Mouse (Mus musculus): ENCODE data around the gene Tssc4. TPM values are rescaled to one million over a fixed set of nuclear protein-coding genes. Genes with fewer than 3 reads are reported as not detected.

Tssc4 gene
- polyA plus RNA-seq, 1 experiment from 2014 or later, result 59.8 TPM

GRCm38 (mm10) chr7:143110803-143111202 is 41.8 kb downstream of the Tssc4 start:
- Histone ChIP-seq H3K9me3 (replicated peaks; ENCODE audit: control insufficient read depth, low read length) (no peaks in the 10 kb centered on the region), H3K4me3 (ENCODE audit: low read depth, low read length) (no peak overlapping the region), H3K9ac (replicated peaks; ENCODE audit: low read length) (no peak overlapping the region), H3K27ac (replicated peaks; ENCODE audit: low read depth, low read length) (no peak overlapping the region), H3K27me3 (ENCODE audit: control insufficient read depth, insufficient read depth, low read length) (peaks cover 35% of the 10 kb centered on the region), H3K4me2 (ENCODE audit: low read depth, low read length) (no peak overlapping the region), H3K4me1 (ENCODE audit: control insufficient read depth, insufficient read depth, low read length) (peaks cover 6% of the 10 kb centered on the region), H3K36me3 (replicated peaks; ENCODE audit: control insufficient read depth, insufficient read depth, low read depth, low read length) (no peaks in the 10 kb centered on the region)
- ATAC-seq (replicated peaks; ENCODE audit: insufficient number of reproducible peaks, low FRiP score, low TSS enrichment, low read depth), result no peak
- DNase-seq (ENCODE audit: low spot score), result no peak
- WGBS, result 63% methylated on average over 1 of the region's 1 CpGs

GRCm38 (mm10) chr7:143111719-143112118 is 42.7 kb downstream of the Tssc4 start:
- H3K4me3 ChIP-seq (ENCODE audit: low read depth, low read length), result no peak overlapping the region
- H3K4me1 ChIP-seq (ENCODE audit: control insufficient read depth, insufficient read depth, low read length), result peaks cover 6% of the 10 kb centered on the region
- H3K9ac ChIP-seq (replicated peaks; ENCODE audit: low read length), result no peak overlapping the region
- no peaks in the 10 kb centered on the region for H3K9me3 ChIP-seq (replicated peaks; ENCODE audit: control insufficient read depth, low read length)
- WGBS, result 69% methylated on average over 4 of the region's 4 CpGs
- ATAC-seq (replicated peaks; ENCODE audit: insufficient number of reproducible peaks, low FRiP score, low TSS enrichment, low read depth), result no peak
- no peak overlapping the region for H3K4me2 ChIP-seq (ENCODE audit: low read depth, low read length)
- no peak for DNase-seq (ENCODE audit: low spot score)
- no peaks in the 10 kb centered on the region for H3K36me3 ChIP-seq (replicated peaks; ENCODE audit: control insufficient read depth, insufficient read depth, low read depth, low read length)
- no peak overlapping the region for H3K27ac ChIP-seq (replicated peaks; ENCODE audit: low read depth, low read length)
- H3K27me3 ChIP-seq (ENCODE audit: control insufficient read depth, insufficient read depth, low read length), result peaks cover 25% of the 10 kb centered on the region

GRCm38 (mm10) chr7:143112395-143112794 is 43.3 kb downstream of the Tssc4 start:
- 29% methylated on average over 1 of the region's 1 CpGs for WGBS
- Histone ChIP-seq H3K4me1 (ENCODE audit: control insufficient read depth, insufficient read depth, low read length) (peaks cover 1% of the 10 kb centered on the region), H3K9me3 (replicated peaks; ENCODE audit: control insufficient read depth, low read length) (no peaks in the 10 kb centered on the region), H3K27ac (replicated peaks; ENCODE audit: low read depth, low read length) (no peak overlapping the region), H3K27me3 (ENCODE audit: control insufficient read depth, insufficient read depth, low read length) (peaks cover 19% of the 10 kb centered on the region), H3K9ac (replicated peaks; ENCODE audit: low read length) (no peak overlapping the region), H3K4me3 (ENCODE audit: low read depth, low read length) (no peak overlapping the region), H3K4me2 (ENCODE audit: low read depth, low read length) (no peak overlapping the region), H3K36me3 (replicated peaks; ENCODE audit: control insufficient read depth, insufficient read depth, low read depth, low read length) (no peaks in the 10 kb centered on the region)
- ATAC-seq (replicated peaks; ENCODE audit: insufficient number of reproducible peaks, low FRiP score, low TSS enrichment, low read depth), result no peak
- no peak for DNase-seq (ENCODE audit: low spot score)

GRCm38 (mm10) chr7:143114773-143115172 is 45.7 kb downstream of the Tssc4 start:
- H3K4me2 ChIP-seq (ENCODE audit: low read depth, low read length), result no peak overlapping the region
- DNase-seq (ENCODE audit: low spot score) (no peak), ATAC-seq (replicated peaks; ENCODE audit: insufficient number of reproducible peaks, low FRiP score, low TSS enrichment, low read depth) (no peak)
- no peaks in the 10 kb centered on the region for H3K36me3 ChIP-seq (replicated peaks; ENCODE audit: control insufficient read depth, insufficient read depth, low read depth, low read length)
- H3K27me3 ChIP-seq (ENCODE audit: control insufficient read depth, insufficient read depth, low read length), result no peaks in the 10 kb centered on the region
- no peak overlapping the region for H3K4me3 ChIP-seq (ENCODE audit: low read depth, low read length)
- no peaks in the 10 kb centered on the region for H3K4me1 ChIP-seq (ENCODE audit: control insufficient read depth, insufficient read depth, low read length)
- no peak overlapping the region for H3K27ac ChIP-seq (replicated peaks; ENCODE audit: low read depth, low read length)
- H3K9ac ChIP-seq (replicated peaks; ENCODE audit: low read length), result no peak overlapping the region
- no peaks in the 10 kb centered on the region for H3K9me3 ChIP-seq (replicated peaks; ENCODE audit: control insufficient read depth, low read length)

- H3K27me3 ChIP-seq (ENCODE audit: control insufficient read depth, insufficient read depth, low read length), result no peaks in the 10 kb centered on the region
- H3K4me2 ChIP-seq (ENCODE audit: low read depth, low read length), result no peak overlapping the region
- H3K27ac ChIP-seq (replicated peaks; ENCODE audit: low read depth, low read length), result no peak overlapping the region
- ATAC-seq (replicated peaks; ENCODE audit: insufficient number of reproducible peaks, low FRiP score, low TSS enrichment, low read depth) (no peak), DNase-seq (ENCODE audit: low spot score) (no peak)
- H3K4me1 ChIP-seq (ENCODE audit: control insufficient read depth, insufficient read depth, low read length), result no peaks in the 10 kb centered on the region
- WGBS, result 85% methylated on average over 5 of the region's 5 CpGs
- H3K9me3 ChIP-seq (replicated peaks; ENCODE audit: control insufficient read depth, low read length), result no peaks in the 10 kb centered on the region
- no peak overlapping the region for H3K9ac ChIP-seq (replicated peaks; ENCODE audit: low read length)
- H3K4me3 ChIP-seq (ENCODE audit: low read depth, low read length), result no peak overlapping the region
- H3K36me3 ChIP-seq (replicated peaks; ENCODE audit: control insufficient read depth, insufficient read depth, low read depth, low read length), result no peaks in the 10 kb centered on the region
Measured at GRCm38 (mm10) chr7:143116521-143116920, 47.5 kb downstream of the Tssc4 start.

- H3K36me3 ChIP-seq (replicated peaks; ENCODE audit: control insufficient read depth, insufficient read depth, low read depth, low read length), result no peaks in the 10 kb centered on the region
- WGBS, result 50% methylated on average over 1 of the region's 1 CpGs
- H3K4me2 ChIP-seq (ENCODE audit: low read depth, low read length), result no peak overlapping the region
- H3K4me1 ChIP-seq (ENCODE audit: control insufficient read depth, insufficient read depth, low read length), result peaks cover 5% of the 10 kb centered on the region
- ATAC-seq (replicated peaks; ENCODE audit: insufficient number of reproducible peaks, low FRiP score, low TSS enrichment, low read depth) (no peak), DNase-seq (ENCODE audit: low spot score) (no peak)
- no peak overlapping the region for H3K27ac ChIP-seq (replicated peaks; ENCODE audit: low read depth, low read length)
- no peaks in the 10 kb centered on the region for H3K27me3 ChIP-seq (ENCODE audit: control insufficient read depth, insufficient read depth, low read length)
- no peaks in the 10 kb centered on the region for H3K9me3 ChIP-seq (replicated peaks; ENCODE audit: control insufficient read depth, low read length)
- H3K4me3 ChIP-seq (ENCODE audit: low read depth, low read length), result no peak overlapping the region
- H3K9ac ChIP-seq (replicated peaks; ENCODE audit: low read length), result no peak overlapping the region
Measured at GRCm38 (mm10) chr7:143119407-143119806, 50.4 kb downstream of the Tssc4 start.

- Histone ChIP-seq H3K27ac (replicated peaks; ENCODE audit: low read depth, low read length) (no peak overlapping the region), H3K36me3 (replicated peaks; ENCODE audit: control insufficient read depth, insufficient read depth, low read depth, low read length) (no peaks in the 10 kb centered on the region)
- ATAC-seq (replicated peaks; ENCODE audit: insufficient number of reproducible peaks, low FRiP score, low TSS enrichment, low read depth), result no peak
Measured at GRCm38 (mm10) chr7:143119826-143120225, 50.8 kb downstream of the Tssc4 start.

More at GRCm38 (mm10) chr7:143119826-143120225, 50.8 kb downstream of the Tssc4 start:
- H3K9ac ChIP-seq (replicated peaks; ENCODE audit: low read length), result no peak overlapping the region
- no peak overlapping the region for H3K4me2 ChIP-seq (ENCODE audit: low read depth, low read length)
- DNase-seq (ENCODE audit: low spot score), result no peak
- no peaks in the 10 kb centered on the region for H3K9me3 ChIP-seq (replicated peaks; ENCODE audit: control insufficient read depth, low read length)
- 80% methylated on average over 3 of the region's 3 CpGs for WGBS
- H3K4me3 ChIP-seq (ENCODE audit: low read depth, low read length), result no peak overlapping the region
- H3K4me1 ChIP-seq (ENCODE audit: control insufficient read depth, insufficient read depth, low read length), result peaks cover 6% of the 10 kb centered on the region
- no peaks in the 10 kb centered on the region for H3K27me3 ChIP-seq (ENCODE audit: control insufficient read depth, insufficient read depth, low read length)

Data from embryonic facial prominence, embryonic 11.5 days (tissue).